Mouse (Mus musculus): ENCODE measurements at regions not wholly inside any gene's neighbourhood (a gene's known extent, or its start where the extent isn't known, plus 50 kb on each side); places are given as distances from the start of the nearest gene placed in this dataset.

DNA sequence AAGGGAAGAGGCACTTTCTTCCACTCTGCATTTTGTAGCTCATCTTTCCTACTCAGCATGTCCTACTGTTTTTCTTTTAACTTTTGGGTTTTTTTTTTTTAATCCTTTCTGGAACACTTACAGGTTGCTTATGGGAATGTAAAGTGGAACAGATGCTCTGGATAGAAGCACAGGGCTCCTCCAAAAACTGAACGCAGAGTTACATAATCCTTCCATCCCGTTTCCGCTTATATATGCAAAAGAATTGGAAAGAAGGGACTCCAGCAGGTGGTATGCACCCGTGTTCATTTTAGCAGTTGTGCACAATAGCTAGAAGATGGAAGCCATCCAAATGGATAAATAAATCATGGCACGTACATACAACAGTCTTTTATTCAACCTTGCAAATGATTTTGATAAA is 127.0 kb upstream of the Zbtb20 start:
- dilution Hi-C loops (cut with MboI; ENCODE audit: extremely low pct_ligation_motif_present, extremely low pct_unique_long_range_greater_than_20kb, low sequenced_read_pairs) (no loop called here), in situ Hi-C loops (cut with MboI; ENCODE audit: low pct_ligation_motif_present, low pct_unique_long_range_greater_than_20kb, low sequenced_read_pairs) (no loop called here)
- Histone ChIP-seq H3K4me3 (replicated peaks in 1 of 3; ENCODE audit: low read depth in 2 of 3, low read length in 2 of 3, poor library complexity in 1 of 3) (no peak overlapping the region), H3K79me2 (replicated peaks; ENCODE audit: control insufficient read depth, extremely low read depth, insufficient read depth, poor library complexity, severe bottlenecking) (no peaks in the 10 kb centered on the region), H3K9ac (ENCODE audit: insufficient read depth, low read depth) (no peak overlapping the region), H3K36me3 (replicated peaks in 1 of 2; ENCODE audit: control insufficient read depth in 1 of 2, insufficient read depth in 1 of 2, low read length in 1 of 2) (no peaks in the 10 kb centered on the region), H3K9me3 (replicated peaks; ENCODE audit: low read length) (no peaks in the 10 kb centered on the region), H3K4me2 (ENCODE audit: insufficient read depth, low read depth, poor library complexity, severe bottlenecking) (no peak overlapping the region), H3K4me1 (ENCODE audit: control insufficient read depth in 1 of 2, insufficient read depth in 2 of 2) (no peaks in the 10 kb centered on the region), H3K27me3 (replicated peaks) (no peaks in the 10 kb centered on the region), H3K27ac (ENCODE audit: insufficient read depth, low read depth) (no peak overlapping the region)
- DNase-seq (ENCODE audit: extremely low read depth) = no peak
- TF ChIP-seq ZKSCAN1 (IDR thresholded peaks at IDR 0.05; ENCODE audit: borderline replicate concordance, low read depth, low read length) (no peak), NRF1 (IDR thresholded peaks at IDR 0.05; ENCODE audit: low read depth, low read length) (no peak), SIN3A (IDR thresholded peaks at IDR 0.05; ENCODE audit: low read length) (no peak), RCOR1 (conservative IDR thresholded peaks at IDR 0.05; ENCODE audit: low read depth, low read length) (no peak), HCFC1 (IDR thresholded peaks at IDR 0.05; ENCODE audit: low read depth, low read length) (no peak), USF1 (IDR thresholded peaks at IDR 0.05; ENCODE audit: low read depth, low read length) (no peak), MEF2A (IDR thresholded peaks at IDR 0.05; ENCODE audit: borderline replicate concordance, low read depth, low read length) (no peak), POLR2A (IDR thresholded peaks at IDR 0.05; ENCODE audit: low read depth, low read length) (no peak), POLR2AphosphoS2 (IDR thresholded peaks at IDR 0.05; ENCODE audit: low read depth, low read length) (no peak), USF2 (conservative IDR thresholded peaks at IDR 0.05; ENCODE audit: low read depth, low read length) (no peak)

DNA sequence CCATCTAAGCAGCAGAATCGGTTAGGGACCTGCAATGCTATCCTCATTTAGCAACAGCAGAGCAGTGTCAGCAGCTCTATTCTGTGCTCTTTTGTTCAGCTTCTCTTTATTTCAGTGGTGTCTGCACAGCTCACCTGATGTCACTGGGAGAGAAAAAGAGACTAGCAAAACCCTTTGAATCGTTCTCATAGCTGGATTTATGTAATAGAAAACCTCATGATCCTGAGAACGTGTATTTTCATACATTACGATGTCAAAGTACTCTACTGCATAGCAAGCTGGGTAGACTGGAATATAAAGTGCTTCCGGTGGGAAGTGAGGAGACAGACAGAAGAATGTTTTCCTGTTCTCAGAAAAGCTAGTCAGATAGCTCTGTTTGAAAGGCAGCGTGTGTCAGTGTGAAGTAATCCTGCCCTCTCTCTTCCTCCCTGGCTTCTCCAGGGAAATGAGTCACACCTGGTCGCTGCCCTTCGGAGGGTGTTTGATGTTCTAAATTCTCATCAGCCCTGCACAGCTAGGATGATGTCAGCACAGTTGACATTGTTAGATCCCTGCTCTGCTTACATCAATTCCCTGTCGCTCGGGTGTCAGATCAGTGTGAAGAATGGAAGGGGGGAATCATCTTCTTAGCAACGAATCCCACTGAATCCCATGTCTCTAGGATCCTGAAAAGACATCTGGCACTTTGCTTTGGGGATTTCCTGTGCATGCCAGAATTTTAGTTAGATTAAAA is 129.6 kb upstream of the Zbtb20 start:
- dilution Hi-C loops (cut with MboI; ENCODE audit: extremely low pct_ligation_motif_present, extremely low pct_unique_long_range_greater_than_20kb, low sequenced_read_pairs) = no loop called here

More for the DNA sequence above, 129.6 kb upstream of the Zbtb20 start:
- TF ChIP-seq EP300 (IDR thresholded peaks at IDR 0.05; ENCODE audit: low read length) = no peak
- no peak for TF ChIP-seq KAT2A (IDR thresholded peaks at IDR 0.05; ENCODE audit: insufficient replicate concordance, low read length)
- TF ChIP-seq E2F4 (IDR thresholded peaks at IDR 0.05; ENCODE audit: insufficient replicate concordance, low read depth, low read length) = no peak
- TF ChIP-seq MYC (IDR thresholded peaks at IDR 0.05; ENCODE audit: low read depth, low read length) = no peak
- TF ChIP-seq UBTF (IDR thresholded peaks at IDR 0.05; ENCODE audit: low read depth, low read length) = no peak
- no peak for TF ChIP-seq JUND (conservative IDR thresholded peaks at IDR 0.05; ENCODE audit: low read depth, low read length)
- TF ChIP-seq RCOR1 (conservative IDR thresholded peaks at IDR 0.05; ENCODE audit: low read depth, low read length) = no peak
- no peak for TF ChIP-seq NRF1 (IDR thresholded peaks at IDR 0.05; ENCODE audit: low read depth, low read length)
- no peak for TF ChIP-seq HCFC1 (IDR thresholded peaks at IDR 0.05; ENCODE audit: low read depth, low read length)
- TF ChIP-seq ZC3H11A (IDR thresholded peaks at IDR 0.05; ENCODE audit: low read depth, low read length) = no peak
- no peak for TF ChIP-seq CTCF (conservative IDR thresholded peaks at IDR 0.05 in 1 of 2, IDR thresholded peaks at IDR 0.05 in 1 of 2; ENCODE audit: low read depth in 2 of 2, low read length in 2 of 2)
- no peak for TF ChIP-seq MXI1 (IDR thresholded peaks at IDR 0.05; ENCODE audit: low read depth, low read length)
- no peak for TF ChIP-seq CHD2 (IDR thresholded peaks at IDR 0.05; ENCODE audit: low read length)
- no peak for TF ChIP-seq RAD21 (IDR thresholded peaks at IDR 0.05; ENCODE audit: low read depth, low read length)
- no peak for TF ChIP-seq USF2 (conservative IDR thresholded peaks at IDR 0.05; ENCODE audit: low read depth, low read length)
- no peak for TF ChIP-seq BHLHE40 (IDR thresholded peaks at IDR 0.05; ENCODE audit: low read depth, low read length)
- TF ChIP-seq TCF12 (IDR thresholded peaks at IDR 0.05; ENCODE audit: low read depth, low read length) = no peak
- no peak for TF ChIP-seq MAX (IDR thresholded peaks at IDR 0.05; ENCODE audit: low read length)
- TF ChIP-seq POLR2A (IDR thresholded peaks at IDR 0.05; ENCODE audit: low read depth, low read length) = no peak
- H3K4me1 ChIP-seq (ENCODE audit: control insufficient read depth in 1 of 2, insufficient read depth in 2 of 2) = no peaks in the 10 kb centered on the region
- DNase-seq (ENCODE audit: extremely low read depth) = no peak
- H3K27me3 ChIP-seq (replicated peaks) = no peaks in the 10 kb centered on the region
- in situ Hi-C loops (cut with MboI; ENCODE audit: low pct_ligation_motif_present, low pct_unique_long_range_greater_than_20kb, low sequenced_read_pairs) = no loop called here
- H3K79me2 ChIP-seq (replicated peaks; ENCODE audit: control insufficient read depth, extremely low read depth, insufficient read depth, poor library complexity, severe bottlenecking) = no peaks in the 10 kb centered on the region
- no peak overlapping the region for H3K9ac ChIP-seq (ENCODE audit: insufficient read depth, low read depth)
- no peaks in the 10 kb centered on the region for H3K9me3 ChIP-seq (replicated peaks; ENCODE audit: low read length)
- no peaks in the 10 kb centered on the region for H3K36me3 ChIP-seq (replicated peaks in 1 of 2; ENCODE audit: control insufficient read depth in 1 of 2, insufficient read depth in 1 of 2, low read length in 1 of 2)
- H3K4me2 ChIP-seq (ENCODE audit: insufficient read depth, low read depth, poor library complexity, severe bottlenecking) = no peak overlapping the region
- H3K4me3 ChIP-seq (replicated peaks in 1 of 3; ENCODE audit: low read depth in 2 of 3, low read length in 2 of 3, poor library complexity in 1 of 3) = no peak overlapping the region
- H3K27ac ChIP-seq (ENCODE audit: insufficient read depth, low read depth) = no peak overlapping the region
